Mouse (Mus musculus): ENCODE measurements around the gene Phtf1. TPM values are rescaled to one million over a fixed set of nuclear protein-coding genes. Genes with fewer than 3 reads are reported as not detected.

Gene Phtf1
- polyA plus RNA-seq (2017; shearing (Covaris generic)) = 41.4 TPM

DNA sequence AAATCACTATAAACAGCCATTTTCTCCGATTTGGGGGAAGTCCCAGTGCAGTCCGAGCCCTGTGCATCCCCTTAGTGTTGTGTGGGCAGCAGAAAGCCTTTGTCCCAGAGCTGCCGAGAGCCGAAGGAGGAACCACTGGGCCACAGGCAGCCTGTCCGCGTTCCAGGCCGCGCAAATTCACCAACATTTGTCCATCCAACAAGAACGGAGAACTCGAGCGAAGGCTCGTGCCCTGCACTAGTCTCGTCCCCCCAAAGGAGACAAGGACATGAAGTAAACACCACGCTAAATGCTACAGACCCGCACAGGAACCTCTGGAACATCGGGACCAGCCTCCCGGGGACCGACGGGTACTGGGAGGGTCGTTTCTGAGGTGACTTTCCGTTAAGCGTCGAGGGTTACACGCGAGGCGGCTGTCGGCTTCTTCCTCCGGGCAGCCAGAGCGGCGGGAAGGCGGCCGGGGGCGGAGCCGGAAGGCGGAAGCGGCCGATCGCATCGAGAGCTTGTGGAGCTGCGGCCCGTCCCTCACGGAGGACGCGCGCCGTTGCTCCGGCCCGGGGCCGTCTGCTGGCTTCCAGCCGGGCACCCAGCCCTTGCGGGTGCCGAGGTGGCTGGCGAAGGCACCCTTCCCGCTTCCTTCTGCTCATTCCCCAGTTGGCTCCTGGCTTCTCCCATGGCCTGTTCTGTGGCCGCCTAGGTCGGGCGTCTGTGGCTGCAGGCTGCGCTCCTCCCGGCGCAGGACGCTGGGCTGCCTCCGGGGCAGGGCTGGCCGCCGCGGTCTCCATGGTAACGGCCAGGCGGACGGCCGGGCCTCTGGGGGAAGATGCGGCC lies at the start of gene Phtf1:
Gene Phtf1 (plus strand): TSS at position 250 of the 831 bp plus-strand sequence.

Other genes with a start within 250 kb of the Phtf1 start
- 0.99 TPM for gene Olfml3, start 230.1 kb upstream of the Phtf1 start, polyA plus RNA-seq (2017; shearing (Covaris generic))
- not detected for gene Gm10964, start 228.7 kb upstream of the Phtf1 start, polyA plus RNA-seq (2017; shearing (Covaris generic))
- 64.6 TPM for gene Hipk1, start 176.5 kb upstream of the Phtf1 start, polyA plus RNA-seq (2017; shearing (Covaris generic))
- 17.1 TPM for gene Dclre1b, start 158.7 kb upstream of the Phtf1 start, polyA plus RNA-seq (2017; shearing (Covaris generic))
- gene Ap4b1, start 158.6 kb upstream of the Phtf1 start, polyA plus RNA-seq (2017; shearing (Covaris generic)) = 23.0 TPM
- gene Gm43064, start 158.5 kb upstream of the Phtf1 start, polyA plus RNA-seq (2017; shearing (Covaris generic)) = not detected
- 1.5 TPM for gene Bcl2l15, start 135.5 kb upstream of the Phtf1 start, polyA plus RNA-seq (2017; shearing (Covaris generic))
- 890 TPM for gene Ptpn22, start 108.3 kb upstream of the Phtf1 start, polyA plus RNA-seq (2017; shearing (Covaris generic))
- gene Rsbn1, start 54.0 kb upstream of the Phtf1 start, polyA plus RNA-seq (2017; shearing (Covaris generic)) = 45.8 TPM